Mouse (Mus musculus) bone marrow macrophage, adult 2 months (primary cell): Measurements from ENCODE around the gene Slc30a7.

Experiments used
- CTCF ChIP-seq: IDR thresholded peaks from 2 replicates; pipeline ENCODE4 v1.5.1; 2012; ENCODE audit warnings: low read depth, mild to moderate bottlenecking, low read length, moderate library complexity
- POLR2A ChIP-seq: IDR thresholded peaks from 2 replicates; pipeline ENCODE4 v1.6.1; 2012; ENCODE audit warnings: mild to moderate bottlenecking, low read depth, low read length, borderline replicate concordance

GRCm38 (mm10) chr3:115992103-115992502 lies 15.1 kb downstream of the Slc30a7 start:
- no peak for TF ChIP-seq CTCF
- TF ChIP-seq POLR2A, result no peak
